Mouse (Mus musculus) midbrain, embryonic 11.5 days (tissue): ENCODE data around the gene Mmgt1. TPM values are rescaled to one million over a fixed set of nuclear protein-coding genes. Genes with fewer than 3 reads are reported as not detected.

Experiments used
- ATAC-seq: fragments of 200-750 bp; cut with Nextera tagmentation; 2 replicates; pipeline ENCODE4 v1.8.0; 2017; ENCODE audit warnings: moderate TSS enrichment, moderate library complexity; ENCODE audit not compliant: low FRiP score
- DNase-seq: peaks from one replicate; pipeline ENCODE4 v3.0.0; 2015; ENCODE audit warnings: low spot score; ENCODE audit errors: missing footprints
- H3K27ac ChIP-seq: fragments of 300-500 bp; sonication (generic); 2 replicates; pipeline ENCODE4 v1.5.1; 2014; ENCODE audit warnings: low read depth, low read length
- H3K27me3 ChIP-seq: fragments of 300-500 bp; sonication (generic); 2 replicates; pipeline ENCODE4 v1.6.1; 2014; ENCODE audit warnings: mild to moderate bottlenecking, low read length, moderate library complexity, mixed read lengths; ENCODE audit not compliant: control insufficient read depth, insufficient read depth
- H3K36me3 ChIP-seq: fragments of 300-500 bp; sonication (generic); 2 replicates; pipeline ENCODE4 v1.6.1; 2014; ENCODE audit warnings: mild to moderate bottlenecking, low read length, moderate library complexity, mixed read lengths; ENCODE audit not compliant: control insufficient read depth, insufficient read depth
- H3K4me1 ChIP-seq: fragments of 300-500 bp; sonication (generic); 2 replicates; pipeline ENCODE4 v1.6.1; 2014; ENCODE audit warnings: low read length; ENCODE audit not compliant: control insufficient read depth, insufficient read depth
- H3K4me2 ChIP-seq: fragments of 300-500 bp; sonication (generic); 2 replicates; pipeline ENCODE4 v1.6.1; 2014; ENCODE audit warnings: mild to moderate bottlenecking, moderate library complexity
- H3K4me3 ChIP-seq: fragments of 300-500 bp; sonication (generic); 2 replicates; pipeline ENCODE4 v1.5.1; 2014; ENCODE audit warnings: low read depth, low read length
- H3K9ac ChIP-seq: fragments of 300-500 bp; sonication (generic); 2 replicates; pipeline ENCODE4 v1.6.1; 2014; ENCODE audit warnings: low read length
- H3K9me3 ChIP-seq: fragments of 300-500 bp; sonication (generic); 2 replicates; pipeline ENCODE4 v1.6.1; 2016; ENCODE audit warnings: low read length; ENCODE audit not compliant: control insufficient read depth
- WGBS: fragments of 180-500 bp; shearing (Covaris S2); extraction: QIAGEN DNeasy Blood & Tissue Kit; methylation state at CpG from one replicate; pipeline ENCODE4 v1.1.7; 2014; 5-methylcytosine and 5-hydroxymethylcytosine counted together
- microRNA-seq: library from miRNA; unstranded; fragments of <30 nt; microRNA quantifications from one replicate; pipeline ENCODE4, GENCODE M21; 2017
- polyA plus RNA-seq: library from polyadenylated mRNA; unstranded; fragments of >200 nt; fragmentation: Nextera tagmentation; extraction: Ambion mirVana; gene quantifications from 2 replicates; pipeline ENCODE4 v1.2.1, GENCODE M21; 2014

Gene Mmgt1
- polyA plus RNA-seq, 1 experiment from 2014 or later = 51.6 TPM

DNA sequence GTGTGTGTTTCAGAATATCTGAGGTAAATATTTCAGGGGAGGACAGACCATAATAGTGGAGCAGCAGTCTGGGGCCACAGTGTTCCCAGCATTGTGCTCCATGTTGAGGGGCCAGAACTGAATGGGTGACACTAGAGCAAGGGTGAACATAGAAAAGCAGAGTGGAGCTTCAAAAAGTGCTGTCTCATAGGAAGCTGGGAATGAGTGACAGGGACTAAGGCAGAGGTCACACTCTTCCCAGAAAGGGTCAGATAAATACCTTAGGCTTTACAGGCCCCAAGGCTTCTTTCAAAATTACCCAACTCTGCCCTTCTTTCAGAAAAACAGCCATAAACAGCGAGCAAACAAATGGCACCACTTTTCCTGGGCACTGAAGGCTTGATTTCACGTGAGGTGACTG, 8.7 kb upstream of the Mmgt1 start:
- WGBS = 75% methylated on average over 2 of the region's 2 CpGs
- no peaks in the 10 kb centered on the region for H3K9me3 ChIP-seq
- no peaks in the 10 kb centered on the region for H3K36me3 ChIP-seq
- ATAC-seq = no peak
- no peaks in the 10 kb centered on the region for H3K27me3 ChIP-seq
- no peak overlapping the region for H3K4me3 ChIP-seq
- no peak for DNase-seq
- peaks cover 2% of the 10 kb centered on the region; the same call in 1 of the 2 replicates for H3K4me1 ChIP-seq
- H3K4me2 ChIP-seq = no peak overlapping the region
- H3K27ac ChIP-seq = no peak overlapping the region
- no peak overlapping the region for H3K9ac ChIP-seq

DNA sequence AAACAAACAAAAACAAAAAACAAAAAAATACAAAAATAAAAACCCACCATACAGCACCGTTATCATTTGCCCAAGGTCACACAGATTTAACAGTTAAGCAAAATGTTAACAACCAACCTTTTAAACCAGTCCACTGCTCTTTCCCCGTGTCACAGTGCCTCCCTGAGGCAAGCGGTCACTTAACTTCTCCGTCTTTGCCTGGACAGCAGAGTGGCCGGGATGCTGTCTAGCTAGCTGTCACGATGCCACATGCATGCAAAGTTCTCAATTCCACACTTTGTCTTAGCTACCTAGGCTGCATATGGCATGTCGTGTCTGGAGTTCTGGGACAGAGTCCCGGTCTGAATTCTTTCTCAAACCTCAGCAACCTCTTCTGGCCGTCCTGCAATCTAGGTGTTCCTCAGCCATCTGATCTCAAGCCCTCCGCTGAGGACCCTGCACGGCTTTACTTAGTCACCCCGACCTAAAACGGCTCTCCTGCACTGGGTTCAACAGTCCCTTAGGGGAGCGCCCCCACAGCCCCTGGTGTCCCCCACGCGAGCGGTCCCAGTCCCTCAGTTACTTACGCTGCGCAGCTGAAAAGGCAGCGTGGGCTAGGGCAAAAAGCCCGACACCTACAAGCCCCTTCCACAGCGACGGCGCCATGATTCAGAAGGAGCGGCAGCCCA, 516 bp downstream of the Mmgt1 start:
- no peaks in the 10 kb centered on the region for H3K27me3 ChIP-seq
- no peaks in the 10 kb centered on the region for H3K36me3 ChIP-seq
- 11% methylated on average over 25 of the region's 25 CpGs for WGBS
- peak; percentile 70; the same call in 1 of the 2 replicates for ATAC-seq
- H3K4me3 ChIP-seq = peak overlapping the region; percentile 63
- peaks cover 3% of the 10 kb centered on the region; the same call in 1 of the 2 replicates for H3K4me1 ChIP-seq
- peak overlapping the region; percentile 47 for H3K4me2 ChIP-seq
- H3K9ac ChIP-seq = peak overlapping the region; percentile 78
- no peaks in the 10 kb centered on the region for H3K9me3 ChIP-seq
- peak; percentile 88 for DNase-seq
- H3K27ac ChIP-seq = peak overlapping the region; percentile 25; the same call in 1 of the 2 replicates

DNA sequence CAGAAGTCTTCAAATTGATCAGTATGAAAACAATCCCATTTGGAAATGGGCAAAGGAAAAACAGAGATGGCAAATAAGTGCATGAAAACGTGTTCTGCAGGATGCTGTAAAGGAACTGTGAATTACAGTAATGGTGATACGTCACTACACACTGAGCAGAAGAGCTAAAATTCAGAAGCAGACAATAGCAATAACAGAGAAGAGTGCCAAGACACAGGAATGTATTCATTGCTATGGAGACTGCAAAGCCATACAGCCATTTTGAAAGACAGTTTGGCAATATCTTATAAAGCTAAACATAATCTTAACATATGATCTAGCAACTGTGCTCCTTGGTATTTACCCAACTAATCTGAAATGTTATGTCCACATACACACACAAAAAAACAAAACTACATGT, 19.7 kb downstream of the Mmgt1 start:
- no peak overlapping the region for H3K4me2 ChIP-seq
- WGBS = 91% methylated on average over 2 of the region's 2 CpGs
- H3K4me1 ChIP-seq = no peaks in the 10 kb centered on the region
- ATAC-seq = no peak
- no peak overlapping the region for H3K27ac ChIP-seq
- no peak overlapping the region for H3K4me3 ChIP-seq
- H3K36me3 ChIP-seq = no peaks in the 10 kb centered on the region
- H3K9me3 ChIP-seq = no peaks in the 10 kb centered on the region
- H3K27me3 ChIP-seq = no peaks in the 10 kb centered on the region
- no peak overlapping the region for H3K9ac ChIP-seq
- DNase-seq = no peak

DNA sequence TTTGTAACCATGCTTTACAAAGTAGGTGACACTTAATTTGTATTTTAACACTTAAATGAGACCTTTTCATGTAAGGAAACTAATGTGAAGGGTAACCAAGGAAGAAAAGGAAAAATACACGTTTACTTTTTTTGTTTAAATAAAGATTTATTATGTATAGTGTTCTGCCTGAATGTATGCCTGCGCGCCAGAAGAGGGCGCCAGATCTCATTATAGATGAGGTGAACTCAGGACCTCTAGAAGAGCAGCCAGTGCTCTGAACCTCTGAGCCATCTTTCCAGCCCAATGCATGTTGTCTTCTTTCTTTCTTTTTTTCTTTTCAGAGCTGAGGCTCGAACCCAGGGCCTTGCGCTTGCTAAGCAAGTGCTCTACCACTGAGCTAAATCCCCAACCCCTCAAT, 25.4 kb downstream of the Mmgt1 start:
- H3K9me3 ChIP-seq = no peaks in the 10 kb centered on the region
- no peak overlapping the region for H3K4me2 ChIP-seq
- no peaks in the 10 kb centered on the region for H3K27me3 ChIP-seq
- H3K4me3 ChIP-seq = no peak overlapping the region
- ATAC-seq (no peak), DNase-seq (no peak)
- no peaks in the 10 kb centered on the region for H3K4me1 ChIP-seq
- no peaks in the 10 kb centered on the region for H3K36me3 ChIP-seq
- H3K27ac ChIP-seq = no peak overlapping the region
- no peak overlapping the region for H3K9ac ChIP-seq
- 18% methylated on average over 6 of the region's 6 CpGs for WGBS

DNA sequence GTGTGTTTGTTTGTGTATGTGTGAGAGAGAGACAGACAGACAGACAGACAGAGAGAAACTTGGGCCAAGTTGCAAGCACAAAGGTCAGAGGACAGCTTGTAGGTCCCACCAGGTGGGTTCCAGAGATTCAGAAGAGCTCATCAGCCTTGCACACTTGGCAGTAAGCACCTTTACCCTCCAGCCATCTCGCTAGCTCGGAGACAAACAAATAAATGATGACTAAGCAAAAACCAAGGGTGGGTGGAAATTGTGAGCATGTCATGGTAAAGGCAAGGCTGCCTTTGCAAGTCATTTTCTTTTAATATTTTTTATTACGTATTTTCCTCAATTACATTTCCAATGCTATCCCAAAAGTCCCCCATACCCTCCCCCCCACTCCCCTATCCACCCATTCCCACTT, 44.3 kb downstream of the Mmgt1 start:
- no peaks in the 10 kb centered on the region for H3K4me1 ChIP-seq
- ATAC-seq = no peak
- H3K27me3 ChIP-seq = no peaks in the 10 kb centered on the region
- no peak overlapping the region for H3K9ac ChIP-seq
- no peaks in the 10 kb centered on the region for H3K36me3 ChIP-seq
- no peak overlapping the region for H3K4me3 ChIP-seq
- no peak overlapping the region for H3K27ac ChIP-seq
- 89% methylated on average over 3 of the region's 3 CpGs for WGBS
- no peak overlapping the region for H3K4me2 ChIP-seq
- no peaks in the 10 kb centered on the region for H3K9me3 ChIP-seq
- no peak for DNase-seq

DNA sequence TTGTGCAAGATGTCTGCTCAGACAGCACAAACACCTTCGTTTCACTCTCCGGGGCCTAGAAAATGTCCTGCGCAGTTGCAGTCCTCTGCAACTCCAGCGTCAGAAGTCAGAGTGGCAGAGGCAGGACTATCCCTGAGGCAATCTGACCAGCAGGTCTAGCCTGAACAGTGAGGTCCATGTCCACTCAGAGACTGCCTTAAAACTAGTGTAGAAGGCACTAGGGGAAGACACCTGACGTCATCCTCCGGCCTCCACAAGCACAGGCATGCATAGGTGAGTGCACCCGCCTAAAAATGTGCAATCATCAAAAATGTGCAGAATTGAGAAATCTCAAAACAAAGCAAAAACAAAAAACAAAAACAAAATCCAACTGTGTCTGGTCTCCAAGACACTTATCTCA, 48.4 kb downstream of the Mmgt1 start, which contains the start of gene Gm648:
Gm648 (minus strand) TSS at position 101 of the 400 bp plus-strand sequence.
- H3K4me1 ChIP-seq = no peaks in the 10 kb centered on the region
- H3K27me3 ChIP-seq = no peaks in the 10 kb centered on the region
- H3K9me3 ChIP-seq = no peaks in the 10 kb centered on the region
- no peak within 1 kb of the TSS for H3K27ac ChIP-seq
- no peak within 1 kb of the TSS for H3K4me3 ChIP-seq
- no peaks in the 10 kb centered on the region for H3K36me3 ChIP-seq
- H3K4me2 ChIP-seq = no peak within 1 kb of the TSS
- DNase-seq (no peak), ATAC-seq (no peak)
- H3K9ac ChIP-seq = no peak within 1 kb of the TSS
- WGBS = 91% methylated on average over 7 of the region's 7 CpGs

DNA sequence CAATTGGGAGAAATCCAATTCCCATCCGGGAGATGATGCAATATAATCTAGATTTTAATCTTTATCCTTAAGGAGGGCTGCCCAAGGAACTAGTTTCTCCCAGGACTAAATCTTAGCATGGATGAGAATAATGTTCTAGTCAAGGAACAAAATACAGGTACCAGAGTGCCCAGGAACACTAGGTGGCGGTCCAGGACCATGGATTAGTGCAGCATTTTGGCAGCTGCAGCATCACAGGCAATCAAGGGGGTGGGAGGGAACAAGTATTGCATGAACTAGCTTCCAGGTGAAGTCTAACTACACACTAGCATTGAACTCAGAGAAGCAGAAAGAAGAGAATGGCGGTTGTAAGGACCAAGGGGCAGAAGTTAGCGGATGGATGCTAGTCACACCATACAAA, 60.7 kb downstream of the Mmgt1 start:
- WGBS = 55% methylated on average over 4 of the region's 4 CpGs

More for the DNA sequence above, 60.7 kb downstream of the Mmgt1 start:
- no peaks in the 10 kb centered on the region for H3K27me3 ChIP-seq
- H3K4me3 ChIP-seq = no peak overlapping the region
- no peak overlapping the region for H3K4me2 ChIP-seq
- DNase-seq (no peak), ATAC-seq (no peak)
- H3K4me1 ChIP-seq = no peaks in the 10 kb centered on the region
- no peaks in the 10 kb centered on the region for H3K9me3 ChIP-seq
- H3K36me3 ChIP-seq = no peaks in the 10 kb centered on the region
- H3K9ac ChIP-seq = no peak overlapping the region
- no peak overlapping the region for H3K27ac ChIP-seq

Small RNA genes lying within 50 kb of the gene (microRNA-seq; reads per million reads assigned to microRNA genes)
- gene Mir5116 = not detected

Other genes starting within 250 kb of the Mmgt1 start
- 2.3 and 2.6 TPM in 2 replicates for gene Smim10l2a, start 223.5 kb downstream of the Mmgt1 start, polyA plus RNA-seq
- gene Gm2174, start 150.1 kb downstream of the Mmgt1 start, polyA plus RNA-seq = 1.8 and 2.2 TPM in 2 replicates
- gene Ints6l, start 143.2 kb downstream of the Mmgt1 start, polyA plus RNA-seq = 23.8 and 26.8 TPM in 2 replicates
- gene Gm10477, start 73.3 kb downstream of the Mmgt1 start, polyA plus RNA-seq = not detected in 2 replicates
- gene Gm648, start 48.5 kb downstream of the Mmgt1 start, polyA plus RNA-seq = not detected in 2 replicates
- 15.6 and 17.2 TPM in 2 replicates for gene Slc9a6, start 11.7 kb upstream of the Mmgt1 start, polyA plus RNA-seq
- gene Fhl1, start 133.7 kb upstream of the Mmgt1 start, polyA plus RNA-seq = 80.7 and 93.3 TPM in 2 replicates
- 2.6 and 3.2 TPM in 2 replicates for gene Map7d3, start 224.3 kb upstream of the Mmgt1 start, polyA plus RNA-seq